Mouse (Mus musculus): ENCODE measurements at regions not wholly inside any gene's neighbourhood (a gene's known extent, or its start where the extent isn't known, plus 50 kb on each side); places are given as distances from the start of the nearest gene placed in this dataset.

DNA sequence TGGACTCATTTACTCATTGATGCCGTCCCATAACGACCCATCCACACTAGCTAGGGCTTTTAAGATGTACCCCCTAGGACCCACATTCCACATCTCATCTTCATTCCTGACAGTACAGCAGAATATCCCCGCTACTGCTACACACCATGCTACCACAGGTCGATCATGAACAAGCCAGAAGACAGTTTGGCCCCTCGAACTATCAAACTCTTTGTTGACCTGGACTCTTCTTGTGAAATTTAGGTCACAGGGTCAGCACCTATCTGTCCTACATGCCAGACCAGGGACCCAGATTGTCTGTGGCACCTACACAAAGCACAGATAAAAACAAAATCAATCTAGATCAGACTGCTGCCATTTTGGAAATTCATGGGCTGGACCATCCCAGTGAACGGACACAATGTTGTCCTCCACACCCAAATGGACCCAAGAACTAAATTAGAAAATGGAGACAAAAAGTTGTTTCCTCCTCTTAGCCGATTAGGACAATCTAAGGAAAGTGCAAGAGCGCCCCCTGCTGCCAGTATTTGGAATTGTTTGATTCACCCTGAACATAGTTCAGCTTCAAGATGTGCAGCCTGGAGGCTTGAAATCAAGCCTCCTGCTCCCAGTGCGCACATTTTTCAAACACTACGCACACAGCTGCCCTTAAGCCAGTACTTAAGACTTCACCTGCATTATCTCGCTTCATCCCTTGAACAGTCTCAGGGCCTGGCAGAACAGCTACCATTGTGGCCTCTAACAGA is 192.6 kb downstream of the Gsdmc2 start:
- WGBS, result 46% methylated on average over 11 of the region's 11 CpGs
- H3K9me3 ChIP-seq (ENCODE audit: control insufficient read depth, low read length), result no peaks in the 10 kb centered on the region
- peak; percentile 90 for DNase-seq (ENCODE audit: low spot score)
- no peaks in the 10 kb centered on the region for H3K27me3 ChIP-seq (ENCODE audit: control insufficient read depth, insufficient read depth, low read length)
- H3K9ac ChIP-seq (ENCODE audit: low read depth, low read length), result no peak overlapping the region
- H3K36me3 ChIP-seq (ENCODE audit: control insufficient read depth, insufficient read depth, low read length), result no peaks in the 10 kb centered on the region
- H3K4me1 ChIP-seq (replicated peaks; ENCODE audit: control insufficient read depth, insufficient read depth, low read length), result no peaks in the 10 kb centered on the region
- no peak overlapping the region for H3K4me3 ChIP-seq (ENCODE audit: low read depth, low read length)
- no peak overlapping the region for H3K4me2 ChIP-seq (replicated peaks; ENCODE audit: low read depth, low read length)
- no peak overlapping the region for H3K27ac ChIP-seq (ENCODE audit: low read depth, low read length)
- peak; percentile 33; the same call in 1 of the 2 replicates for ATAC-seq (ENCODE audit: low FRiP score)

DNA sequence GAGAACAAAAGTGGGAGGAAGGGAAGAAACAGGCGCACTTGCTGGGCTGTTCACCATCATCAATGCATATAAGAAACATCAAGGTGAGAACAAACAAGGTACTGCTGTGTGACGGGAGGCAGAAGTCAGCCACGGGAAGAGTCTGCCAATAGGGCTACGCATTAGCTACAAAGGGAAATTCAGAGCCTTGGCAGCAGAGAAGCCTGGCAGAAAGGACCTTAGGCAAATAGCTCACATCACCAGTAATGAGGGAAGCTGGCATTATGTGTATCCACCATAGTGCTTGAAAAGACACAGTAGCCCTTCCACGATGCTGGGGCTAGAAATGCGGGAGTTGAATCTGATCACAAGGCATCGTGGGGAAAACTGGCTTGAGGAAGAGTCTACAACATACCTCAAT is 193.9 kb downstream of the Gsdmc2 start:
- H3K36me3 ChIP-seq (ENCODE audit: control insufficient read depth, insufficient read depth, low read length), result no peaks in the 10 kb centered on the region
- H3K27me3 ChIP-seq (ENCODE audit: control insufficient read depth, insufficient read depth, low read length), result no peaks in the 10 kb centered on the region
- no peaks in the 10 kb centered on the region for H3K9me3 ChIP-seq (ENCODE audit: control insufficient read depth, low read length)
- no peak for DNase-seq (ENCODE audit: low spot score)
- H3K9ac ChIP-seq (ENCODE audit: low read depth, low read length), result no peak overlapping the region
- no peak for ATAC-seq (ENCODE audit: low FRiP score)
- H3K27ac ChIP-seq (ENCODE audit: low read depth, low read length), result no peak overlapping the region
- no peak overlapping the region for H3K4me2 ChIP-seq (replicated peaks; ENCODE audit: low read depth, low read length)
- 91% methylated on average over 7 of the region's 7 CpGs for WGBS
- no peaks in the 10 kb centered on the region for H3K4me1 ChIP-seq (replicated peaks; ENCODE audit: control insufficient read depth, insufficient read depth, low read length)
- no peak overlapping the region for H3K4me3 ChIP-seq (ENCODE audit: low read depth, low read length)

DNA sequence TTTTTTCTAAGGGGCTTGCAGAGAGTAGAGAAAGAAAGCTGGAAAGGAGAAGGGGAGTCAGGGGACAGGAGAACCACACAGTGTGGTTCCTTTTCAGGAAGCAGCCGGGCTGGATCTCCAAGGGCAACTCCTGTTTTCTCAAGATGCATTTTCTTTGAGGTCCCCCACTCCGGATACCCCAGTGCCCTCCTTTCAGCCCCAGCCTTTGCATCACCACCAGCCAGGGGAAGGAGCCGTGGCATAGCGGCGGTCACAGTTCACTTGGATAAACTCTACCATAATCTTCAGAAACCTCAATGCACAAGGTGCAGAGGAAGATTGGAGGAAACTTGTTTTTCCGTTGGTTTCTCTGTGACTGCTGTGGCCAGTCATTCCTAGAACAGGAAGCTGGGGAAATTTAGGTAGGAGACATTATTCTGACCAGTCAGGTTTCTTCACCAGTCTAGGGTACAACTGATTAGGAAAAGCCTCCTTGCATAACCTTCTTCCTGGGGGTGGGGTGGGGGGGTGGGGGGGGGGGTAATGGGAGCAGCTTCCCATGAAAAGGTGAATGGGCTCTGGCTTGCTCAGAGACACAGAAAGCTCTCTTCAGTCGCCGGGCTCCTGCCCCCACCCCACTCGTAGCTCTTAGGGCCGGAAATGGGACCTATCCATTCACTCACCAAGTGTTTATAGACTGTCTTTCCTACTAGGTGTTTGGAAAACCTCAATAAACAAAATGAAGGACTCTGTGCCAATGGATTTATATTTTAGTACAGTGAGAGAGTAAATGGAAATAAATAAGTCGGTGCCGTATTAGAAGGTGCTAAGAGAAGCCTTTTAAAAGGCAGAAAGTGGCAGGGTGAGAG is 196.6 kb downstream of the Gsdmc2 start:
- Histone ChIP-seq H3K4me2 (replicated peaks; ENCODE audit: low read depth, low read length) (no peak overlapping the region), H3K4me1 (replicated peaks; ENCODE audit: control insufficient read depth, insufficient read depth, low read length) (no peaks in the 10 kb centered on the region), H3K27ac (ENCODE audit: low read depth, low read length) (no peak overlapping the region), H3K9me3 (ENCODE audit: control insufficient read depth, low read length) (no peaks in the 10 kb centered on the region), H3K9ac (ENCODE audit: low read depth, low read length) (no peak overlapping the region), H3K27me3 (ENCODE audit: control insufficient read depth, insufficient read depth, low read length) (no peaks in the 10 kb centered on the region), H3K36me3 (ENCODE audit: control insufficient read depth, insufficient read depth, low read length) (no peaks in the 10 kb centered on the region), H3K4me3 (ENCODE audit: low read depth, low read length) (no peak overlapping the region)
- ATAC-seq (ENCODE audit: low FRiP score) (no peak), DNase-seq (ENCODE audit: low spot score) (no peak)
- 86% methylated on average over 12 of the region's 12 CpGs for WGBS

DNA sequence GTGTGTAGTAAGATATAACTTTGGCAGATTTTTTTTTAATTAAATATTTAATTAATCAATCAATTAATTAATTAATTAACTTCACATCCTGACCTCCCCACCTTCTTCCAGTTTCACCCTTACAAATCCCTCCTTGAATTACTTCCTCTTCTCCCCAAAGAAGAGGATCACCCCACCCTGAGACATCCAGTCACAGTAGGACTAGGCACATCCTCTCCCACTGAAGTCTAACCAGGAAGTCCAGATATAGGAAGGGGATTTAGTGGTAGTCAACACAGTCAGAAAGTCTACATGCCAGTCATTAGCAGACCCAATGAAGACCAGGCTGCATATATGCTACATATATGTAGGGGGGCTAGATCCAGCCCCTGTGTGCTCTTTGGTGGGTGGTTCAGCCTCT is 220.2 kb downstream of the Gsdmc2 start:
- no peak for DNase-seq (ENCODE audit: low spot score)
- no peaks in the 10 kb centered on the region for H3K36me3 ChIP-seq (ENCODE audit: control insufficient read depth, insufficient read depth, low read length)
- no peak overlapping the region for H3K9ac ChIP-seq (ENCODE audit: low read depth, low read length)
- no peak for ATAC-seq (ENCODE audit: low FRiP score)
- no peaks in the 10 kb centered on the region for H3K27me3 ChIP-seq (ENCODE audit: control insufficient read depth, insufficient read depth, low read length)
- H3K4me2 ChIP-seq (replicated peaks; ENCODE audit: low read depth, low read length), result no peak overlapping the region
- H3K9me3 ChIP-seq (ENCODE audit: control insufficient read depth, low read length), result no peaks in the 10 kb centered on the region
- no peak overlapping the region for H3K27ac ChIP-seq (ENCODE audit: low read depth, low read length)
- H3K4me3 ChIP-seq (ENCODE audit: low read depth, low read length), result no peak overlapping the region
- no peaks in the 10 kb centered on the region for H3K4me1 ChIP-seq (replicated peaks; ENCODE audit: control insufficient read depth, insufficient read depth, low read length)

DNA sequence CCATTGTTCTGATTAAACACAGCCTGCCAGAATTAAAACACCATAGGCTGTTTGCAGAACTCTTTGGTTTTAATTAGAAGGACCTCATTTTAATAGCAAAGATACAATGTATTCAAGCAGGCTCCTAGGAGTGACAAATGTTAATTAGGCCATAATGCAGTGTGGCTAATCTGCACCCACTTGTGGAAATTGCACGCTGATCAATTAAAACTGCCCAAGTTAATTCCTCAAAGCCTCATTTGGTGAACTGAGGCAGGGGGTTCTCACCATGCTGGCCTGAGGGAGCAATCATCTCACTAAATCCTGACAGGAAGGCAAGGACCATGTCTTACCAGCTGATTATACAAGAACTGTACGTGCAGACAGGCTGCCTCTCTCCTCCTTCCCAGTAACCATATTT is 220.7 kb downstream of the Gsdmc2 start:
- H3K27ac ChIP-seq (ENCODE audit: low read depth, low read length), result no peak overlapping the region
- H3K4me3 ChIP-seq (ENCODE audit: low read depth, low read length), result no peak overlapping the region
- WGBS, result 76% methylated on average over 2 of the region's 2 CpGs
- no peaks in the 10 kb centered on the region for H3K4me1 ChIP-seq (replicated peaks; ENCODE audit: control insufficient read depth, insufficient read depth, low read length)
- DNase-seq (ENCODE audit: low spot score) (no peak), ATAC-seq (ENCODE audit: low FRiP score) (no peak)
- H3K27me3 ChIP-seq (ENCODE audit: control insufficient read depth, insufficient read depth, low read length), result no peaks in the 10 kb centered on the region
- no peak overlapping the region for H3K4me2 ChIP-seq (replicated peaks; ENCODE audit: low read depth, low read length)
- no peaks in the 10 kb centered on the region for H3K9me3 ChIP-seq (ENCODE audit: control insufficient read depth, low read length)
- H3K9ac ChIP-seq (ENCODE audit: low read depth, low read length), result no peak overlapping the region
- H3K36me3 ChIP-seq (ENCODE audit: control insufficient read depth, insufficient read depth, low read length), result no peaks in the 10 kb centered on the region

DNA sequence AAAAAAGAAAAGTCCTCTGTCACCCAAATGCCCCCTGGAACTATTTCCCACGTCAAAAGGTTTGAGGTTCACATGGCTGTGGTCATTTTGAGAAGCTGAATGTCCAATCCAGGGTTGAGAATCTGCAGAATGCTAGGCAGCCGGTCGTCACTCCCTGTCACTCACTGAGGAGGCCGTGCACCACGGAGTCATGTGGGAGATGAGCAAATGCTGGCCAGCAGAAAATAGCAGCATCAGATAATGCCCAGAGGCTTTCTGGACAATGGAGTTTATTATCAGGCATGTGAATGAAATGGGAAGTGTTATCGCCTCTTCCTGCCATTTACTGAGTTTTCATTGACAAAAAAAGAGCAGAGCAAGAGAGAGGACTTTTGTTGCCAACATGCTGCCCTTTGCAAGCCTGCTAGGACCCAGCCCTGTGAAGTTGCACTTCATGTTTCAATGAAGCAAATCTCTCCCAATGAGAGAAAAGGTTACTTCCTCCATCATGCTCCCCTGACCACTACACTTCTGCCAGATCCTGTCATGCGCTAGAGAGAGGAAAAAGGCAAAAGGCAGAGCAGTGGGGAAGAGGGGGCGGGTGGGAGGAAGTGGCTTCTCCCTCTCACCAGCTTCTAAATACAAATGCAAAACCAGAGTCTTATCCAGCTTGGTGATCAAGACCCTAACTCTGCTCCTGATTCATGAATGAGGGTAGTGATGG is 228.3 kb downstream of the Gsdmc2 start:
- DNase-seq (ENCODE audit: low spot score), result no peak
- 68% methylated on average over 8 of the region's 8 CpGs for WGBS
- H3K4me3 ChIP-seq (ENCODE audit: low read depth, low read length), result no peak overlapping the region

DNA sequence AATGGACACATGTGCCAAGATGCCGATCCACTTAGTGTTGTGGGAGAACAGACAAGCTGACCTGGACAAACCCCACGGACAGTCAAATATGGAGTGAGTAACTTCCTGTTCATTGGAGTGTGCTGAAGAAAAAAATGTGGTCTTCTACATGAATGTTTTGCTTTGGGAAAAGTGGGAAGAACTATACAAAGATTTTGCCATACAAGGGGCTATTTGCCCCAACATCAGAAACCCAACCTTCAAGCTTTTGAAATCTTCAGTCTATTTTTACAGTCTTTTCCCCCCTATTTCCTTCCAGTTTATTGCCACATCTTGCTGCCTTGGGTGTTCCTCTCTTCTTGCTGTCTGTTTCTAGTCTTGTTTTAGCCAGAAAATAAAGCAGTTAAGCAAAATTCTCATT is 230.8 kb downstream of the Gsdmc2 start:
- WGBS, result 96% methylated on average over 2 of the region's 2 CpGs

More for the DNA sequence above, 228.3 kb downstream of the Gsdmc2 start:
- H3K27me3 ChIP-seq (ENCODE audit: control insufficient read depth, insufficient read depth, low read length), result no peaks in the 10 kb centered on the region
- no peaks in the 10 kb centered on the region for H3K36me3 ChIP-seq (ENCODE audit: control insufficient read depth, insufficient read depth, low read length)
- no peak overlapping the region for H3K27ac ChIP-seq (ENCODE audit: low read depth, low read length)
- H3K4me2 ChIP-seq (replicated peaks; ENCODE audit: low read depth, low read length), result no peak overlapping the region
- no peak for ATAC-seq (ENCODE audit: low FRiP score)
- H3K9me3 ChIP-seq (ENCODE audit: control insufficient read depth, low read length), result no peaks in the 10 kb centered on the region
- H3K4me1 ChIP-seq (replicated peaks; ENCODE audit: control insufficient read depth, insufficient read depth, low read length), result no peaks in the 10 kb centered on the region
- H3K9ac ChIP-seq (ENCODE audit: low read depth, low read length), result no peak overlapping the region

DNA sequence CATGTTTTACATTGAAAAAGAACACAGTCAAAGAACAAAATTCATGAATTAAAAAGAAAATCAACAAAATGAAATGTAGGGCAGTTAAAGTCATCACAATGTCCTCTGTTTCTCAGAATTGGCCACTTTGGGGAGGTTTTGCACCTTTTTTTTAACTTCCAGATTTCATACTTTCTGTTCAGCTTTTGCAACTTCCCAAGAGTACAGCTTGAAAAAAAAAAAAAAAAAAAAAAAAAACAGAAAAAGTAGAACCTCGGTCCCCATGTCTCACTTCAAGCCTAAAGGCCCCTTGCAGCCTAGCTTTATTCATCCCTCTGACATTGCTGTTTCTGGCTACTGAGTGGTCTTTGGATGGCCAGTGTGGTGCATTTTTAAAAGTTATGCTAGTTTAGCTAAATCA is 231.9 kb downstream of the Gsdmc2 start:
- no peaks in the 10 kb centered on the region for H3K9me3 ChIP-seq (ENCODE audit: control insufficient read depth, low read length)
- H3K36me3 ChIP-seq (ENCODE audit: control insufficient read depth, insufficient read depth, low read length), result no peaks in the 10 kb centered on the region
- ATAC-seq (ENCODE audit: low FRiP score) (no peak), DNase-seq (ENCODE audit: low spot score) (no peak)
- no peaks in the 10 kb centered on the region for H3K4me1 ChIP-seq (replicated peaks; ENCODE audit: control insufficient read depth, insufficient read depth, low read length)
- no peak overlapping the region for H3K4me3 ChIP-seq (ENCODE audit: low read depth, low read length)
- no peak overlapping the region for H3K9ac ChIP-seq (ENCODE audit: low read depth, low read length)
- H3K27me3 ChIP-seq (ENCODE audit: control insufficient read depth, insufficient read depth, low read length), result no peaks in the 10 kb centered on the region
- no peak overlapping the region for H3K27ac ChIP-seq (ENCODE audit: low read depth, low read length)
- H3K4me2 ChIP-seq (replicated peaks; ENCODE audit: low read depth, low read length), result no peak overlapping the region
- WGBS, result 95% methylated on average over 1 of the region's 1 CpGs

More for the DNA sequence above, 230.8 kb downstream of the Gsdmc2 start:
- Histone ChIP-seq H3K9ac (ENCODE audit: low read depth, low read length) (no peak overlapping the region), H3K27me3 (ENCODE audit: control insufficient read depth, insufficient read depth, low read length) (no peaks in the 10 kb centered on the region), H3K36me3 (ENCODE audit: control insufficient read depth, insufficient read depth, low read length) (no peaks in the 10 kb centered on the region), H3K27ac (ENCODE audit: low read depth, low read length) (no peak overlapping the region), H3K9me3 (ENCODE audit: control insufficient read depth, low read length) (no peaks in the 10 kb centered on the region), H3K4me1 (replicated peaks; ENCODE audit: control insufficient read depth, insufficient read depth, low read length) (no peaks in the 10 kb centered on the region), H3K4me3 (ENCODE audit: low read depth, low read length) (no peak overlapping the region), H3K4me2 (replicated peaks; ENCODE audit: low read depth, low read length) (no peak overlapping the region)
- ATAC-seq (ENCODE audit: low FRiP score) (no peak), DNase-seq (ENCODE audit: low spot score) (no peak)
